Mouse (Mus musculus) naive thymus-derived CD4-positive, alpha-beta T cell, adult 5 months (primary cell): Measurements from ENCODE around the gene Mum1. TPM values are rescaled to one million over a fixed set of nuclear protein-coding genes. Genes with fewer than 3 reads are reported as not detected.

Source experiments
- polyA plus RNA-seq: library from polyadenylated mRNA; unstranded; fragments of 100-300 nt; shearing (Covaris generic); gene quantifications from one replicate; pipeline ENCODE4 v1.2.1, GENCODE M21; 2017

The Mum1 gene
- polyA plus RNA-seq = 106 TPM

GRCm38 (mm10) chr10:80226416-80227165, at the start of gene Mum1:
Gene Mum1 (plus strand): TSS chr10:80226434.

DNA sequence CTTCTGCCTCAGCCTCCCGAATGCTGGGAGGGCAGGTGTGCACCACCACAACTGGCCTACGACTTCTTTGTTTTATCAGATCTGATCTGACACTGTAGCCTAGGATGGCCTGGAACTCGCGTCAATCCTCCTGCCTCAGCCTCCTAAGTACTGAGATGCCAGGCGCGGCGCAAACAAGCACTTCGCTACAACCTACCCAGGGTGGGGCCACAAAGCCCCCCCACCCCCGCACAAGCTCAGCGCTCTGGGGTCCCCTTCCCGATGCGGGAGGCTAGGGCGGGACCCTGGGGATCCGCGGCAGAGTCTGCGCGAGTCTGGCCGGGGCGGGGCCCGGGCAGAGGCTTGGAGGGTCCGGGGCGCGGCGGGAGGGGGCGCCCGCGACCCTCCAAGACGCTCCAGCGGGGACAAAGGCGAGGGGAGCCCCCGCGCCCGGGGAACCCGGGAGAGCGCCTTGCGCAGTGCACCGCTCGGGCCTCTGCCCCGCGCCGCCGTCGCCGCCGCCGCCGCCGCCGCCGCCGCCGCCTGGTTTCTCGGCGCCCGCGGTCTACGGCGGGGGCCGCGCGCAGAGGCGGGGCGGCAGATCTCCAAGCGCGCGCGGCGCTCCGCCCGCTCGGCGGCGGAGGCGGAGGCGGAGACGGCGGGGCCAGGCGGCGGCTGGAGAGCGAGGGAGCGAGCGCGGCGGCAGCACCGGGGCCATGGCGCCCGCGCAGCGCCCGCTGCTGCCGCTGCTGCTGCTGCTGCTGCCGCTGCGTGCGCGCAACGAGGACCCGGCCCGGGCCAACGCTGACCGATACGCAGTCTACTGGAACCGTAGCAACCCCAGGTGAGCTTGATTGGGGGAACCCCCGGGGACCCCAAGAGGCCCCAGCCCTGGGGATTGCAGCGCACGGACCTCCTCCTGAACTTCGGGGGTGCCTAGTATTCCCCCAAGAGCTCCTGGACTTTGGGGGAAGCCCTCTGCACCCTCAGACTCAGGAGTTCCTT, 46.9 kb upstream of the Mum1 start, which contains the start of gene Efna2:
Gene Efna2 (plus strand): TSS at position 415 of the 984 bp plus-strand sequence.

GRCm38 (mm10) chr10:80248971-80249640, 22.9 kb downstream of the Mum1 start, which contains the start of gene Ndufs7:
Gene Ndufs7 (plus strand): TSS chr10:80249121.

GRCm38 (mm10) chr10:80260642-80261584, 34.7 kb downstream of the Mum1 start, which contains the start of the genes Gamt and Dazap1:
Gene Gamt (minus strand): TSS chr10:80261012.
Gene Dazap1 (plus strand): TSS chr10:80261486.

GRCm38 (mm10) chr10:80292251-80293146, 66.3 kb downstream of the Mum1 start, which contains the start of gene Rps15:
Gene Rps15 (plus strand): TSS chr10:80292453.

Other genes with a start within 250 kb of the Mum1 start
- 31.5 TPM for gene Tmem259, start 242.1 kb upstream of the Mum1 start, polyA plus RNA-seq
- 595 TPM for gene Cnn2, start 237.8 kb upstream of the Mum1 start, polyA plus RNA-seq
- 64.3 TPM for gene Abca7, start 229.9 kb upstream of the Mum1 start, polyA plus RNA-seq
- gene Arhgap45, start 209.8 kb upstream of the Mum1 start, polyA plus RNA-seq = 1,026 TPM
- 108 TPM for gene Polr2e, start 186.6 kb upstream of the Mum1 start, polyA plus RNA-seq
- gene Gpx4, start 179.3 kb upstream of the Mum1 start, polyA plus RNA-seq = 302 TPM
- 74.3 TPM for gene Sbno2, start 120.9 kb upstream of the Mum1 start, polyA plus RNA-seq
- 60.7 TPM for gene Stk11, start 110.6 kb upstream of the Mum1 start, polyA plus RNA-seq
- 311 TPM for gene Atp5d, start 87.8 kb upstream of the Mum1 start, polyA plus RNA-seq
- gene Cbarp, start 85.6 kb upstream of the Mum1 start, polyA plus RNA-seq = 7.2 TPM
- 2.8 TPM for gene Midn, start 78.2 kb upstream of the Mum1 start, polyA plus RNA-seq
- gene Cirbp, start 60.4 kb upstream of the Mum1 start, polyA plus RNA-seq = 325 TPM
- gene 1600002K03Rik, start 53.5 kb upstream of the Mum1 start, polyA plus RNA-seq = 19.5 TPM
- 0.32 TPM for gene Efna2, start 47.0 kb upstream of the Mum1 start, polyA plus RNA-seq
- 171 TPM for gene Ndufs7, start 22.7 kb downstream of the Mum1 start, polyA plus RNA-seq
- not detected for gene Gamt, start 34.6 kb downstream of the Mum1 start, polyA plus RNA-seq
- gene Dazap1, start 35.1 kb downstream of the Mum1 start, polyA plus RNA-seq = 91.1 TPM
- 1,047 TPM for gene Rps15, start 66.0 kb downstream of the Mum1 start, polyA plus RNA-seq
- 0.06 TPM for gene Apc2, start 69.5 kb downstream of the Mum1 start, polyA plus RNA-seq
- gene 2310011J03Rik, start 94.1 kb downstream of the Mum1 start, polyA plus RNA-seq = 30.5 TPM
- 8.1 TPM for gene Pcsk4, start 103.1 kb downstream of the Mum1 start, polyA plus RNA-seq
- not detected for gene Reep6, start 103.5 kb downstream of the Mum1 start, polyA plus RNA-seq
- not detected for gene Adamtsl5, start 122.0 kb downstream of the Mum1 start, polyA plus RNA-seq
- gene Plk5, start 130.0 kb downstream of the Mum1 start, polyA plus RNA-seq = not detected
- 10.9 TPM for gene Mex3d, start 161.2 kb downstream of the Mum1 start, polyA plus RNA-seq
- gene Mbd3, start 173.1 kb downstream of the Mum1 start, polyA plus RNA-seq = 124 TPM
- 65.7 TPM for gene Uqcr11, start 180.4 kb downstream of the Mum1 start, polyA plus RNA-seq
- 94.0 TPM for gene Tcf3, start 207.2 kb downstream of the Mum1 start, polyA plus RNA-seq